9 mouse cellular contexts compared by ENCODE assay signal in genomic region chr2:180791674-180792073, GRCm38 (mm10). TPM values are rescaled to one million over a fixed set of nuclear protein-coding genes. Genes with fewer than 3 reads are reported as not detected.
DNase-seq lines count a peak whose midpoint lies in the region; ATAC-seq and TF ChIP-seq lines count a peak whose summit lies in the region.
"Had no signal": no experiment of that assay in that cellular context is flagged by ENCODE, and none has a peak within 500 bp of the region (broad histone marks: within the 10 kb centered on the region; RNA-seq: fewer than 3 reads in every experiment).

No protein-coding gene starts in this region.

- H3K4me3 ChIP-seq in hindbrain, embryonic 16.5 days (ENCODE audit: low read length): no peak overlapping the region
- no peak overlapping the region for H3K4me3 ChIP-seq in liver, adult 2 months (ENCODE audit: insufficient read depth, low read depth, low read length)
- H3K4me3 ChIP-seq: hindbrain, embryonic 15.5 days had no signal

- no peaks in the 10 kb centered on the region for H3K36me3 ChIP-seq in hindbrain, embryonic 16.5 days (ENCODE audit: control insufficient read depth, insufficient read depth, low read length)
- H3K36me3 ChIP-seq in liver, adult 2 months (ENCODE audit: control insufficient read depth, insufficient read depth, low read length): no peaks in the 10 kb centered on the region
- H3K36me3 ChIP-seq: hindbrain, embryonic 15.5 days had no signal

- H3K4me1 ChIP-seq in hindbrain, embryonic 16.5 days (ENCODE audit: control insufficient read depth, insufficient read depth, low read depth, low read length): peaks cover 11% of the 10 kb centered on the region
- peaks cover 17% of the 10 kb centered on the region for H3K4me1 ChIP-seq in liver, adult 2 months (ENCODE audit: control insufficient read depth, insufficient read depth, low read length)

- TF ChIP-seq CTCF in liver, adult 2 months (IDR thresholded peaks at IDR 0.05; ENCODE audit: low read depth, low read length): peak; percentile 81

- WGBS in hindbrain, embryonic 16.5 days: 44% methylated on average over 4 of the region's 4 CpGs
- WGBS in liver, adult 2 months: 48% methylated on average over 4 of the region's 4 CpGs

- no peaks in the 10 kb centered on the region for H3K79me2 ChIP-seq in liver, adult 2 months (ENCODE audit: control insufficient read depth, insufficient read depth, low read length)

- TF ChIP-seq POLR2A in liver, adult 2 months (IDR thresholded peaks at IDR 0.05; ENCODE audit: extremely low read depth, insufficient read depth, low read length): no peak

- no peaks in the 10 kb centered on the region for H3K9me3 ChIP-seq in hindbrain, embryonic 16.5 days (ENCODE audit: control insufficient read depth, low read length)
- H3K9me3 ChIP-seq: hindbrain, embryonic 15.5 days had no signal

- 0 out of 2 replicates have a peak, but pooled peaks have one; percentile 10 for ATAC-seq in hindbrain, embryonic 16.5 days

- H3K27me3 ChIP-seq in hindbrain, embryonic 16.5 days (replicated peaks; ENCODE audit: control insufficient read depth, insufficient read depth, low read length): no peaks in the 10 kb centered on the region
- H3K27me3 ChIP-seq in liver, adult 2 months (ENCODE audit: control insufficient read depth, insufficient read depth, low read length): no peaks in the 10 kb centered on the region
- H3K27me3 ChIP-seq: hindbrain, embryonic 15.5 days had no signal

- DNase-seq in adrenal gland, adult 18-20 months (ENCODE audit: low spot score in 2 of 2): peak; percentile 13 to 25
- no peak for DNase-seq in adrenal gland, adult 8-10 months
- DNase-seq in right cerebral cortex, adult 18-20 months: peak; percentile 59
- DNase-seq in right cerebral cortex, postnatal 25 days: no peak
- peak; percentile 73 for DNase-seq in cerebellum, adult 9-11 months
- peak; percentile 23 for DNase-seq in liver, adult 2 months (ENCODE audit: extremely low read depth, low read depth, low spot score)
- DNase-seq in right cerebral cortex, postnatal 10 days (ENCODE audit: low spot score in 2 of 2): peak; percentile 71 to 74

- no peak overlapping the region for H3K27ac ChIP-seq in hindbrain, embryonic 16.5 days (ENCODE audit: low read depth, low read length)
- H3K27ac ChIP-seq in liver, adult 2 months (replicated peaks; ENCODE audit: insufficient read depth, low read depth, low read length): no peak overlapping the region
- H3K27ac ChIP-seq: hindbrain, embryonic 15.5 days had no signal

- H3K9ac ChIP-seq in hindbrain, embryonic 16.5 days (ENCODE audit: low read depth, low read length): no peak overlapping the region
- H3K9ac ChIP-seq in liver, adult 2 months (ENCODE audit: low read depth, low read length): no peak overlapping the region
- H3K9ac ChIP-seq: hindbrain, embryonic 15.5 days had no signal

- no peak overlapping the region for H3K4me2 ChIP-seq in hindbrain, embryonic 16.5 days (ENCODE audit: low read length)
- H3K4me2 ChIP-seq: hindbrain, embryonic 15.5 days had no signal

RNA-seq across cellular contexts. Expression of gene Bhlhe23, which starts 15.0 kb away (rescaled TPM):
- total RNA-seq in adrenal gland, adult 18-20 months (2021): not detected
- total RNA-seq in adrenal gland, adult 8-10 months (2022): not detected
- 0.36 and 0.69 TPM in 2 replicates for polyA plus RNA-seq in hindbrain, embryonic 16.5 days (2015; fragmentation: Nextera tagmentation; extraction: Ambion mirVana)
- not detected in 2 replicates for total RNA-seq in liver, adult 2 months (2014; rRNA removed)
- polyA plus RNA-seq in liver, adult 2 months (2012; rRNA removed): not detected in 2 replicates

Comparison
In these comparisons a context has a peak if more than half of its experiments do, and no peak if none do; other contexts are left out.
1. DNase-seq: peak in adrenal gland, adult 18-20 months (2 of 2), right cerebral cortex, adult 18-20 months (single experiment), cerebellum, adult 9-11 months (single experiment), liver, adult 2 months (single experiment) and right cerebral cortex, postnatal 10 days (2 of 2); none in adrenal gland, adult 8-10 months (single experiment) and right cerebral cortex, postnatal 25 days (single experiment).